Mouse (Mus musculus) spleen, adult 2 months (tissue): ENCODE data around the gene Abracl.

Experiments used
- CTCF ChIP-seq: fragments of 200-500 bp; IDR thresholded peaks from 2 replicates; pipeline ENCODE4 v1.5.1; 2011; ENCODE audit warnings: mild to moderate bottlenecking, inconsistent platforms; ENCODE audit not compliant: insufficient read depth, insufficient read length, insufficient replicate concordance; ENCODE audit errors: extremely low read depth
- POLR2A ChIP-seq: fragments of 200-500 bp; IDR thresholded peaks from 2 replicates; pipeline ENCODE4 v1.6.1; 2011; ENCODE audit warnings: low read depth, low read length, inconsistent platforms

GRCm38 (mm10) chr10:18070616-18071015, 47.5 kb upstream of the Abracl start:
- TF ChIP-seq POLR2A (no peak), CTCF (no peak)
